Mouse (Mus musculus): Measurements from ENCODE around the gene Pheta2.
"Not testable (repeated sequence)": the region's sequence is repeated elsewhere in the genome, so short reads cannot be mapped to it uniquely, and the experiment has no call there.

Pheta2 gene

GRCm38 (mm10) chr15:82343368-82344287, 4.9 kb downstream of the Pheta2 start:
- no peak for DNase-seq

- no peak for DNase-seq
Observed at GRCm38 (mm10) chr15:82344971-82345370, 6.2 kb downstream of the Pheta2 start.

- peak; percentile 99 for DNase-seq
Observed at GRCm38 (mm10) chr15:82345820-82346470, 7.2 kb downstream of the Pheta2 start.

- no peak for DNase-seq
Observed at GRCm38 (mm10) chr15:82346580-82347302, 8.0 kb downstream of the Pheta2 start.

GRCm38 (mm10) chr15:82347303-82347676, 8.5 kb downstream of the Pheta2 start:
- DNase-seq: no peak

- no peak for DNase-seq
Observed at GRCm38 (mm10) chr15:82347852-82348251, 9.1 kb downstream of the Pheta2 start.

GRCm38 (mm10) chr15:82348258-82348998, 9.7 kb downstream of the Pheta2 start:
- DNase-seq: no peak

- no peak for DNase-seq
Observed at GRCm38 (mm10) chr15:82348999-82349341, 10.2 kb downstream of the Pheta2 start.

GRCm38 (mm10) chr15:82350349-82350748, 11.6 kb downstream of the Pheta2 start:
- DNase-seq: no peak

GRCm38 (mm10) chr15:82351480-82351879, 12.7 kb downstream of the Pheta2 start:
- DNase-seq: no peak

GRCm38 (mm10) chr15:82353078-82353744, 14.5 kb downstream of the Pheta2 start:
- no peak for DNase-seq

GRCm38 (mm10) chr15:82353745-82354113, 15.0 kb downstream of the Pheta2 start:
- no peak for DNase-seq

- peak; percentile 97 for DNase-seq
Observed at GRCm38 (mm10) chr15:82354126-82354945, 15.6 kb downstream of the Pheta2 start, which contains the start of gene Ndufa6. TSS of gene Ndufa6 (minus strand) at chr15:82354322.

- no peak for DNase-seq
Observed at GRCm38 (mm10) chr15:82358431-82359260, 19.9 kb downstream of the Pheta2 start.

GRCm38 (mm10) chr15:82361459-82362018, 22.8 kb downstream of the Pheta2 start:
- no peak for DNase-seq

GRCm38 (mm10) chr15:82362234-82362633, 23.5 kb downstream of the Pheta2 start:
- DNase-seq: no peak

- not testable (repeated sequence) for DNase-seq
Observed at GRCm38 (mm10) chr15:82363801-82364200, 25.1 kb downstream of the Pheta2 start.

- DNase-seq: not testable (repeated sequence)
Observed at GRCm38 (mm10) chr15:82364561-82364960, 25.8 kb downstream of the Pheta2 start.

- DNase-seq: no peak
Observed at GRCm38 (mm10) chr15:82368146-82368545, 29.4 kb downstream of the Pheta2 start.

- DNase-seq: no peak
Observed at GRCm38 (mm10) chr15:82368851-82369250, 30.1 kb downstream of the Pheta2 start.

Measured in embryo, embryonic 11 days (tissue).